ENCODE assay signal across 14 mouse cellular contexts in genomic region chr4:95197077-95197711, GRCm38 (mm10).
DNase-seq lines count a peak whose midpoint lies in the region; ATAC-seq lines count a peak whose summit lies in the region.
"Had no signal": no experiment of that assay in that cellular context is flagged by ENCODE, and none has a peak within 500 bp of the region (broad histone marks: within the 10 kb centered on the region; RNA-seq: fewer than 3 reads in every experiment).

No protein-coding gene starts in this region.

- ATAC-seq in CD4-positive, CD25-positive, alpha-beta regulatory T cell, adult 4 months, result no peak
- ATAC-seq in midbrain, embryonic 11.5 days (ENCODE audit: low FRiP score), result no peak

- H3K27me3 ChIP-seq in midbrain, embryonic 11.5 days (ENCODE audit: control insufficient read depth, insufficient read depth, low read length), result no peaks in the 10 kb centered on the region
- H3K27me3 ChIP-seq: embryonic facial prominence, embryonic 15.5 days; hindbrain, embryonic 15.5 days; midbrain, embryonic 12.5 days had no signal

- WGBS in midbrain, embryonic 11.5 days, result 78% methylated on average over 7 of the region's 7 CpGs

- no peak overlapping the region for H3K9ac ChIP-seq in midbrain, embryonic 11.5 days (ENCODE audit: low read length)
- H3K9ac ChIP-seq: embryonic facial prominence, embryonic 15.5 days; hindbrain, embryonic 15.5 days; liver, embryonic 14.5 days; midbrain, embryonic 12.5 days had no signal

- peak; percentile 38 for DNase-seq in CD4-positive, CD25-positive, alpha-beta regulatory T cell, adult 2 months (ENCODE audit: low read depth, low spot score)
- peak; percentile 16 to 26 for DNase-seq in layer of hippocampus, postnatal 36 days
- DNase-seq in layer of hippocampus, adult 11-12 months (ENCODE audit: low spot score), result no peak
- DNase-seq in brain, adult 2 months (ENCODE audit: low read depth, low spot score), result peak; percentile 69
- DNase-seq in right cerebral cortex, adult 2 months (ENCODE audit: low spot score in 2 of 2), result peak; percentile 33 to 54
- no peak for DNase-seq in midbrain, embryonic 11.5 days (ENCODE audit: low spot score, missing footprints)
- no peak for DNase-seq in frontal cortex, postnatal 25 days (ENCODE audit: low spot score in 2 of 2)
- DNase-seq: adrenal gland, postnatal 10 days; cerebellum, adult 8-10 months had no signal

- H3K27ac ChIP-seq in midbrain, embryonic 11.5 days (ENCODE audit: low read depth, low read length), result no peak overlapping the region
- H3K27ac ChIP-seq: embryonic facial prominence, embryonic 15.5 days; hindbrain, embryonic 15.5 days; liver, embryonic 14.5 days; midbrain, embryonic 12.5 days had no signal

- H3K4me3 ChIP-seq in midbrain, embryonic 11.5 days (ENCODE audit: low read depth, low read length), result no peak overlapping the region
- H3K4me3 ChIP-seq: embryonic facial prominence, embryonic 15.5 days; hindbrain, embryonic 15.5 days; midbrain, embryonic 12.5 days had no signal

- H3K4me2 ChIP-seq in midbrain, embryonic 11.5 days, result no peak overlapping the region
- H3K4me2 ChIP-seq: embryonic facial prominence, embryonic 15.5 days; hindbrain, embryonic 15.5 days; midbrain, embryonic 12.5 days had no signal

- H3K9me3 ChIP-seq in midbrain, embryonic 11.5 days (ENCODE audit: control insufficient read depth, low read length), result no peaks in the 10 kb centered on the region
- H3K9me3 ChIP-seq: embryonic facial prominence, embryonic 15.5 days; hindbrain, embryonic 15.5 days; midbrain, embryonic 12.5 days had no signal

- peaks cover 5% of the 10 kb centered on the region; the same call in 1 of the 2 replicates for H3K4me1 ChIP-seq in midbrain, embryonic 11.5 days (ENCODE audit: control insufficient read depth, insufficient read depth, low read length)
- H3K4me1 ChIP-seq: hindbrain, embryonic 15.5 days had no signal

- no peaks in the 10 kb centered on the region for H3K36me3 ChIP-seq in midbrain, embryonic 11.5 days (ENCODE audit: control insufficient read depth, insufficient read depth, low read length)
- H3K36me3 ChIP-seq: embryonic facial prominence, embryonic 15.5 days; hindbrain, embryonic 15.5 days; midbrain, embryonic 12.5 days had no signal

Comparison
In these comparisons a context has a peak if more than half of its experiments do, and no peak if none do; other contexts are left out.
1. DNase-seq: peak in CD4-positive, CD25-positive, alpha-beta regulatory T cell, adult 2 months (single experiment), layer of hippocampus, postnatal 36 days (2 of 2), brain, adult 2 months (single experiment) and right cerebral cortex, adult 2 months (2 of 2); none in layer of hippocampus, adult 11-12 months (single experiment), midbrain, embryonic 11.5 days (single experiment) and frontal cortex, postnatal 25 days (0 of 2).